Mouse (Mus musculus) lung, adult 2 months (tissue): Measurements from ENCODE around the gene Cntrob. TPM values are rescaled to one million over a fixed set of nuclear protein-coding genes. Genes with fewer than 3 reads are reported as not detected.

Source experiments
- DNase-seq: peaks from one replicate; pipeline ENCODE4 v3.0.0; 2022
- H3K4me1 ChIP-seq: fragments of 200-500 bp; 2 replicates; pipeline ENCODE4 v1.6.1; 2011; ENCODE audit warnings: low read length; ENCODE audit not compliant: control insufficient read depth, insufficient read depth
- H3K4me3 ChIP-seq: fragments of 200-500 bp; replicated peaks from 2 replicates; pipeline ENCODE3; 2011; ENCODE audit warnings: low read depth, mild to moderate bottlenecking, control low read depth, low read length; ENCODE audit errors: extremely low read depth
- CTCF ChIP-seq: fragments of 200-500 bp; IDR thresholded peaks from 2 replicates; pipeline ENCODE4 v1.5.1; 2011; ENCODE audit warnings: mild to moderate bottlenecking, low read length, control low read depth; ENCODE audit not compliant: insufficient read depth
- POLR2A ChIP-seq: fragments of 200-500 bp; IDR thresholded peaks from 2 replicates; pipeline ENCODE4 v1.6.1; 2011; ENCODE audit warnings: low read depth, mild to moderate bottlenecking, control low read depth, low read length, borderline replicate concordance; ENCODE audit errors: extremely low read depth
- WGBS: fragments of 180-500 bp; shearing (Covaris S2); methylation state at CpG from one replicate; pipeline ENCODE4 v1.1.7; 2018; 5-methylcytosine and 5-hydroxymethylcytosine counted together
- polyA plus RNA-seq: library from polyadenylated mRNA; depleted of rRNA; stranded (reverse); fragments of >200 nt; gene quantifications from 2 replicates; pipeline ENCODE4 v1.2.3, GENCODE M21; 2012; rRNA removed

Gene Cntrob
- polyA plus RNA-seq, 1 experiment = 6.9 TPM

DNA sequence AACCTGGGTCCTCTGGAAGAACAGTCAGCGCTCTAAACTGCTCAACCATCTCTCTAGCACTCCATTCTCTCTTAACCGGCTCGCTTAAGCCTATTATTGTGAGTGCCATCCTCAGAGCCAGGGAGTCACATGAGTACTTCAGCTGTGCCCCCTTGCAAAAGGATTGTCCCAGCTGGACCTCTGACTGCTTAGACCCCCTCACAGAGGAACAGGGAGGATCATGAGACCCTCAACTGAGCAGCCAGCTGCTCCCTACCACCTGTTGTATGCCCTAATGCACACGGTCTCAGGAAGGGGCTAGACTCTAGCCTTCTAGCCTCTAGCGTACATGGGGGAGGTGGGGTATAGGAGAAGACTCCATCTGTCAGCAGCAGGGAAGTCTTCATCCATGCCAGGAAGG, 68.8 kb downstream of the Cntrob start:
- TF ChIP-seq CTCF = no peak
- no peak for TF ChIP-seq POLR2A
- no peak for DNase-seq
- Histone ChIP-seq H3K4me1 (no peaks in the 10 kb centered on the region), H3K4me3 (no peak overlapping the region)
- 81% methylated on average over 5 of the region's 5 CpGs for whole genome bisulfite sequencing

DNA sequence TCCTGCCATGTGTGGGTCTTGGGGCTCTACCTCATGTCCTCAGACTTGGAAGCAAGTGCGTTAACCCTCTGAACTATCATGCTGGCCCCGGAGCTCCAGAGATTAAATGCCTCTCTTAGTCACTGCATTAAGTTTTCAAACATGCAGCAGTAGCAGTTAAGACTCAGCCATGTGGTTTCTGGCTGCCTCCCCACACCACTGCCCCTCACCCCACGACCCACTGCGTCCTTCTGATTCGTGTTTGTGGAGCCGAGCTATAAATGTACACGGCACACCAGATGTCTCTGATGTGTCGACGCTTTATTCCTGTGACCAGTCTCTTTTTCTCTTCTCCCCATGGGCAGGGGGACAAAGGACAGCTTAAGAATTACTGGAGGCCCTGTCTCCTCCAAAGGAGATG, 70.4 kb downstream of the Cntrob start:
- no peak for DNase-seq
- TF ChIP-seq CTCF = no peak
- TF ChIP-seq POLR2A = no peak
- H3K4me1 ChIP-seq = no peaks in the 10 kb centered on the region
- H3K4me3 ChIP-seq = no peak overlapping the region
- 39% methylated on average over 9 of the region's 9 CpGs for WGBS

DNA sequence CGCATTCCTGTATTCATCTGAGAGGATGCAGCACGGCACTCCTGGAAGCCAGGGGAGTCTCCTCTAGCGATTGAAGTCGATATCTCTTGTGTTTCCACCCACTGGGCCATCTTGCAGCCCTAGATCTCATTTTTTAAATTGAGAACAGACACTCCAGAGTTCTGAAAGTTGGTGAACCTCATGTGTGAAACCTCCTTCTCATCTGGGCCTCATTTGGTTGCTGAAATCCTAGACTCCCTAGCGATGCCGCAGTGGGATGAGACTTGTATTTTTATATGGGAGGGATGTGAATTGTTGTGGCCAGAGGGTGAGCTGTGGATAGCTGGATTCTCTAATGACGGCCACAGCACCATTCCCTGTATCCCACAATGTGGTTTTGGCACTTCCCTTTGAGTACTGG, 71.6 kb downstream of the Cntrob start:
- H3K4me1 ChIP-seq = no peaks in the 10 kb centered on the region
- 84% methylated on average over 7 of the region's 7 CpGs for WGBS
- no peak overlapping the region for H3K4me3 ChIP-seq
- no peak for DNase-seq
- no peak for TF ChIP-seq CTCF
- no peak for TF ChIP-seq POLR2A

DNA sequence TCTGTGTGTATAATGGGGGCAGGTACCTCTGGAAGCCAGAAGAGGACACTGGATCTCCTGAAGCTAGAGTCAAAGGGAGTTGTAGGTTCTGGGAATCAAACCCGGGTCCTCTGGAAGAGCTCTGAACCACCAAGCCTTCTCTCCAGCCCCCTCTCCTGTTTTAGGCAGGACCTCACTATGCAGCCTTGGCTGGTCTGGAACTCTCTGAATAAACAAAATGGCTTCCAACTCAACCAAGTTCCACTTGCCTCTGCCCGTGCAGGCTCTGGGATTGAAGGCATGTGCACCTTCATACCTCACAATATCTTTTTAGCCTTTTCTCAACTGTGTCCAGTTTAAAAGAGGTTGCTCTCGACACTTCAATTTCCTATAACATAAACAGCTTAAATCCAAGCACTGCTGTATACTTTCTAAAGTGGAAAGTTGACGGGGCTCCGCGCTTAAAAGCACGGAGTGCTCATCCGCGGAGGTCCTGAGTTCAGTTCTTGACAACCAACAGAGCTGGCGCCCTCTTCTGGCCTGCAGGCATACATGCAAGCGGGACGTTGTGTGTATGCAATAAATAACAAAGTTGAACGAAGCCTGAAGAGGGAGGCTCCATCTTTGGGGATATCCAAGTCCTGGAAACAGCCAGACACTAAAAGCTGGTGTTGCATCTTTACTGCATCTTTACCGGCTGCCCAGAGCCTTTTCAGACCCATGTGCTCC, 72.3 kb downstream of the Cntrob start:
- TF ChIP-seq CTCF = peak; percentile 54; the same call in 1 of the 2 replicates
- TF ChIP-seq POLR2A = no peak
- 61% methylated on average over 14 of the region's 14 CpGs for WGBS
- no peak for DNase-seq
- Histone ChIP-seq H3K4me3 (no peak overlapping the region), H3K4me1 (no peaks in the 10 kb centered on the region)

DNA sequence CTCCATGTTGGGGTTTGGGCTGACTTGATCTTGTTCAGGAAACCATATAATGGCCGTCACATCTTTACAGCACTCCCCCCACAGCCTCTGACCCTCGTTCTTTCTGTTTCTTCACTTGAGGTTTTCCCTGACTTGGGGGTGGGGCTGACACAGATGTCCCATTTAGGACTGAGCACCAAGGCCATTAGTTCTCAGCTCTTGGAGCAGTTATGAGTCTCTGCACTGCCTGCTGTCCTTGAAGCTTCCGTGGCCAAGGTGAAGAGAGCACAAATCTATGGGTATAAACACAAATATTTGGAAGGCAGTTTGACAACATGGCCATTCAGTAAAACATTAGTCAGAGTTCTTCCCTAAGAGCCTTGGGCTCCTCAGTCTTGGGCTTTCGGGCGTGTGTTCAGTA, 73.5 kb downstream of the Cntrob start:
- 81% methylated on average over 5 of the region's 5 CpGs for WGBS
- H3K4me3 ChIP-seq = no peak overlapping the region
- no peak for DNase-seq
- H3K4me1 ChIP-seq = no peaks in the 10 kb centered on the region; the same call in 1 of the 2 replicates
- no peak for TF ChIP-seq POLR2A
- TF ChIP-seq CTCF = no peak

Other genes starting within 250 kb of the Cntrob start
- gene Vamp2, start 235.3 kb downstream of the Cntrob start, polyA plus RNA-seq = 120 and 129 TPM in 2 replicates
- 36.8 and 78.5 TPM in 2 replicates for gene Per1, start 228.6 kb downstream of the Cntrob start, polyA plus RNA-seq
- 0.25 and 0.95 TPM in 2 replicates for gene Hes7, start 203.4 kb downstream of the Cntrob start, polyA plus RNA-seq
- gene 9130213A22Rik, start 201.2 kb downstream of the Cntrob start, polyA plus RNA-seq = 1.1 and 1.2 TPM in 2 replicates
- 2.6 and 23.9 TPM in 2 replicates for gene Aloxe3, start 197.9 kb downstream of the Cntrob start, polyA plus RNA-seq
- 43.9 TPM in 1 of 2 replicates, not detected in the other for gene Alox12b, start 166.8 kb downstream of the Cntrob start, polyA plus RNA-seq
- not detected in 2 replicates for gene Alox8, start 125.9 kb downstream of the Cntrob start, polyA plus RNA-seq
- gene Gucy2e, start 86.7 kb downstream of the Cntrob start, polyA plus RNA-seq = not detected in 2 replicates
- gene Trappc1, start 205 bp upstream of the Cntrob start, polyA plus RNA-seq = 26.7 and 48.5 TPM in 2 replicates
- 1.6 and 2.2 TPM in 2 replicates for gene Kcnab3, start 2.5 kb upstream of the Cntrob start, polyA plus RNA-seq
- gene Rnf227, start 16.7 kb upstream of the Cntrob start, polyA plus RNA-seq = 1.0 and 4.3 TPM in 2 replicates
- 120 and 135 TPM in 2 replicates for gene Chd3, start 45.6 kb upstream of the Cntrob start, polyA plus RNA-seq
- 129 and 141 TPM in 2 replicates for gene Naa38, start 71.7 kb upstream of the Cntrob start, polyA plus RNA-seq
- gene Cyb5d1, start 71.9 kb upstream of the Cntrob start, polyA plus RNA-seq = 21.9 and 24.7 TPM in 2 replicates
- 37.8 and 63.1 TPM in 2 replicates for gene Tmem88, start 74.5 kb upstream of the Cntrob start, polyA plus RNA-seq
- 19.4 and 21.0 TPM in 2 replicates for gene Kdm6b, start 89.9 kb upstream of the Cntrob start, polyA plus RNA-seq
- 3.1 TPM in 2 replicates for gene Dnah2, start 225.3 kb upstream of the Cntrob start, polyA plus RNA-seq
- 0.88 and 1.0 TPM in 2 replicates for gene Efnb3, start 236.4 kb upstream of the Cntrob start, polyA plus RNA-seq